Mouse (Mus musculus) heart, adult 11 months (tissue): ENCODE measurements around the gene Colq.
"Not testable (repeated sequence)": the region's sequence is repeated elsewhere in the genome, so short reads cannot be mapped to it uniquely, and the experiment has no call there.

Source experiments
- DNase-seq: peaks from one replicate; pipeline ENCODE4 v3.0.0; 2022

Gene Colq

DNA sequence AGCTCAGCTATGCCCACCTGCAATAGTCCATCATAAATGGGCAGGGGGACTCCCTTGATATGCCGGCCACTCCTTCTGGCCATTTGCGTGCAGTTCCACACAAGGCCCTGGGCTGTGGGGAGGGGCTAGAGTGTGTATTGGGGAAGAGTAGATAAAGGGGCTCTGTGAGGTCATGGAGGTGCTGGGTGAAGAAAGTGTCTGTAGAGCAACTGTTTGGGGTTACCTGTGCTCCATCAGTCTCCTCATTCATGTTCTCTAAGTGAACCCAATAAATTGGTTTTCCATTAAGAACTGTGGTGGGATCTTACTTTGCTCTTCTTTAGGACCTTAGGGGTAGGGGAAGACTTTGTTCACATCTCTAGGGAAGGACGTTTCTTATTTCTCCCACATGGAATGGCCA, at the start of gene Colq:
Gene Colq (minus strand): TSS at position 101 of the 400 bp plus-strand sequence.
- DNase-seq: no peak

DNA sequence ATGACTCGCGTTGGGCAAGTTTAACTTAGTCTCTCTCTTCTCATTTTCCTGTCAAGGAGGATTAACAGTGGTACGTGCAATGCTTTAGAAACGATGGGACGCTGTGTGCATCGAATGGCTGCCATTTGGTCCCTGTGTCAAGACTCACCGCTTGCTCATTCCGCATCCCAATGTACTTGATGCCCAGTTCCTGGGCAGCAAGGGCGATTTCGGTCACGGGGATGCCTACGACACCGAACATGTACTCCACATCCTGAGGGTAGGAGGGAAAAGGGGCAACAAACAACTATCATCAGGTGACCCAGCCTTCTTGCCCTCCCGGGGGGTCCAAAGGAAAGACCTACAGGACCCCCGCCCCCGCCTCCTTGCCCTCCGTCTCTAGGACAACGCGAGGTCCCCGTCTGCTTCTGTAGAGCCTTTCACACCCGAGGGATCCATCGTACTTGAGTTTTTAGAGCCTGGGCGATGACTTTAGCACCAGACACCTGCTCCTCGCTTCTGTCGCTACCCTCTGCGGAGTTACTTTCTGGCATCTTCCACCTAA, 49.3 kb upstream of the Colq start, which contains the start of gene Gm49387:
Gene Gm49387 (minus strand): TSS at position 533 of the 544 bp plus-strand sequence.
- DNase-seq: no peak

DNA sequence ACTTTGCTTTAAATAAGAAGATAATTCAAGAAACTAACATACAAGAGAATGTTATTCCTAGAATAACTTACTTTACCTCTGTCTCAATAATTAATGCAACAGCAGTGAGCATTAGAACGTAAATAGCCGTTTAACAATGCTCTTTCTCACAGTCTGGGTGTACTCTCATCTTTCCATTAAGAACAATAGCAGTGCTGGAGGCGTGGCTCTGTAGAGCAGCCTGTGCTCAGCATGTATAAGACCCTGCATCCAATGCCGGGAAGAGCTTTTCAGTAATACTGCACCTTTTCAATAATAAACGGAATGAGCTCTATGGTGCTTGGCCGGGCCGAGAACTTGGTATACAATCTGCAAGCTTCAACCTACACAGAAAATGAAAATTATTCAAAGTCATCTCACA, 39.5 kb upstream of the Colq start:
- no peak for DNase-seq

- no peak for DNase-seq
Observed at GRCm38 (mm10) chr14:31622748-31623147, 31.6 kb upstream of the Colq start.

- DNase-seq: no peak
Observed at GRCm38 (mm10) chr14:31620591-31621223, 29.6 kb upstream of the Colq start.

DNA sequence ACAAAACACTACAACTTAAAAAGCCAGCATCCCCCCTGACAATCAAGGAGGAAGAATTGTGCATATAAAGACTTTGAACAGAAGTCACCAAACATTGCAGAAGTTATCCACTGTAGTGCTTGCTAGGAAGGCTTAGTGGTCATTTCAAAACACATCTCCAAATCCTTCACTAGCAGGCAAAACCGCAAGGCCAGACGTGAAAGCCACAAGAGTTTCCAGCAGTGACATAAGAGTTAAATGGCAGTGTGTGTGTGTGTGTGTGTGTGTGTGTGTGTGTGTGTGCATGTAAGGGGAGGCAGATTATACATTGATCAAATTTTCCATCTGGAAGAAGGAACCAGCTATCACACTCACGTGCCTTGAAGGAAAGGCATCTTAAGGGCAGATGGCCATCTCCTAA, 26.9 kb upstream of the Colq start:
- no peak for DNase-seq

DNA sequence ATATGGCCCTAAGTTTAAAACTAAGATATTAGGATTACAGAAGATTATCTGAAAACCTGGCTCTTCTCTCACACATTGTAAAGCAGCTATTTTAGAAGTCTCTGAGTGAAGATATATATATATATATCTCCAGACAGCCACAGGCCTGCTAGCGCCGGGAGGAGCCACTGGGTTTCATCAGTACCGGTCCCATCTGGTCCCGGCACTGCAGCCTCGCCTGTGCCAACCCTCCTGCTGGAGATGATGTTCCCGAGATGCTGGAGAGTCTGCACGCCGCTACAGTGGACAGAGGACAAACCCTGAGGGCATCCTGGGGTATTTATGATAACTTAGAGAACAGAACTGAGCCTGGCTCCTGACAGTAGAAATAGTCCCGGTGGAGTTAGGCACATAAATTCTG, 26.1 kb upstream of the Colq start:
- DNase-seq: no peak

DNA sequence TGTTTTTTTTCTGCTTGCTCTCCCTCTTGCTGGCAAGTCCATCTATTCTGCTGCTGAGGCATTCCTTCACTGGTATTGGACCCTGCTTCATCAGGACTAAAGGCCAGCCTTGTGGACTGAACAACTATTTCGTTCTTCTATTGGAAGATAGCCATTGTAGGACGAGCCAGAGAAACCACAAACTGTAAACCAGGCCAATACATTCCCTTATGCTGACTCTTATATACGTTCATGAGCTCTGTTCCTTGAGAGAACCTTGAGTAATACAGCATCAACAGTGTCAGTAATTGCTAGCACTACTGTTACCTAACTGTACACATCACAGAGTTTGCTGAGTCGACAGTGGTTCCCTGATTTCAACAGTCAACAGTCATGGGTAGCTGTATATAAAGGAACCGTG, 22.5 kb upstream of the Colq start:
- no peak for DNase-seq

- DNase-seq: no peak
Observed at GRCm38 (mm10) chr14:31611986-31612385, 20.8 kb upstream of the Colq start.

DNA sequence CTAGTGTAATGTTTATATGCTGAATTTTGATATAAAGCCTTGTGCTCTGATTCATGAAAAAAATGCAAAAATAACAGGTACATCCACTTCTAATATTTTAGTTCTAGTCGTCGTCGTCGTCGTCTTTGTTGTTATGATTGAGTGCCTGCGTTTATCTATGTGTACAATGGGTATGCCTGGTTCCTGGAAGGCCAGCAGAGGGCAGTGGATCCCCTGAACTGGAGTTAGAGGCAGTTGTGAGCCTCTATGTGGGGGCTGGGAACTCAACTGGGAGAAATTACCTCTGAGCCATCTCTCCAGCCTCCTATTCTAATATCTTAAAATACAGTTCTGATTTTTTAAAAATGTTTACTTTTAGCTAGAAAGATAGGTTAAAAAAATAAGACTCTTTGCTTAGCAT, 14.4 kb upstream of the Colq start:
- DNase-seq: no peak

- no peak for DNase-seq
Observed at GRCm38 (mm10) chr14:31604916-31605315, 13.8 kb upstream of the Colq start.

GRCm38 (mm10) chr14:31602616-31602979, 11.5 kb upstream of the Colq start:
- not testable (repeated sequence) for DNase-seq

DNA sequence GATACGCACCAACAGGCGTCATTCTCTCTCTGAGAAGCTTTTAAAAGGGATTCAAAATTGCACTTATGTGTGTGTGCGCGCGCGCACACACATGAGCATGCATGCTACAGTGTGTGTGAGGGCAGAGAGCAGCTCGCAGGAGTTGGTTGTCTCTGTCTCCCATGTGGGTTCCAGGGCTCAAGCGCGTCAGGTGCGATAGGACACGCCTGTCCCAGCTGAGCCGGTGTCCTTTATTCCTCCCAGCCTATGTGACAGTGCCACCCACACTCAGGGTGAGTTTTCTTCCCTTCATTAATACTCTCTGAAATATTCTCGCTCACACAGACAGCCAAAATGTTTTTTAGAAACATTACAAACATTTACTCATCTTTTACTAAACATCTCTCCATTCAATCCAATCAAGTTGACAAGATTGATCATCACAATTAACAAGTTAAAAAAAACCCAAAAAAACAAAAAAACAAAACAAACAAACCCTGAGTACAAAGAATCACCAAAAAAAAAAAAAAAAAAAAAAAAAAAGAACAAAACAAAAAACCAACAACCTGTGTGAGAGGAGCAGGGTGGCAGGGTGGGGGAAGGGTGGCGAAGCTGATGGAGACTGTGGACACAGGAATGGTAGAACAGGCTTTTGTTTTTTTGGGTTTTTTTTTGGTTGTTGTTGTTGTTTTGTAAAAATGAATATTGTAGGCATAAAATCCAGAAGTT, 10.9 kb upstream of the Colq start:
- DNase-seq: no peak

- no peak for DNase-seq
Observed at GRCm38 (mm10) chr14:31597446-31597845, 6.3 kb upstream of the Colq start.

DNA sequence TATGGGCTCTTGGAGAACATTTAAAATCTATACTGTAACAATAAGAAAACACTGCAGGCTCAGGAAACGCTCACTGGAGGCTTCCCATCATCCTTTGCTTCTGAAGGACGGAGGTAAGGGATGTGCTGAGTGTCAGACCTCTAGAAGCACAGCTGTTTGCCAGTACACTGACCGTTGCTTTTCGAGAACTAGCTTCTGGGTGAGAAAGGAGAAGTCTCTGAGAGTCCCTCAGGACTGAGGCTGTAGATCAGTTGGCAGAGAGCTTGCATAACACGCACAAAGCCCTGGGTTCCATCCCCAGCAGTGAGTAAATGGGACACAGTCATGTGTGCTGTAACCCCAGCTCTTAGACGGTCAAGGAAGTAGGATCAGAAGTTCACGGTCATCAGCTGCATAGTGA, 5.3 kb upstream of the Colq start:
- DNase-seq: no peak

DNA sequence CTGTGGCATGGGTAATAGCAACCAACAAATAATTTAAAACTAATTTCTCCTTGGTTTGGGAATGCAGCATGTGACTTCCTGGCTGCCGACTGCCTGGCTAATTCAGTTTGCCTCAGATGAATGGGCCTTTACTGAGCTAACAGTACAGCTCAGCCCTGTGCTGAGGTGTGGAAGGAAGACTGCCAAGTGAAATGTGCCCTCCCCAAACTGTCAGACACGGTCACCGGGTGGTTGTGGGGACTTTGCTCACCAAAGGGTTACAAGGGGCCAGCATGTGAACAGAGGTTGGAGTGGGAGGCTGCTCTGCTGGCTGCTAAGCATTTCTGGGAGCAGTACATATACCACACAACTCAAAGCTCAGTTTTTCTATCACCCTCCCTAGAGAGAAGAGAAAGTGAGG, 3.5 kb upstream of the Colq start:
- DNase-seq: no peak

DNA sequence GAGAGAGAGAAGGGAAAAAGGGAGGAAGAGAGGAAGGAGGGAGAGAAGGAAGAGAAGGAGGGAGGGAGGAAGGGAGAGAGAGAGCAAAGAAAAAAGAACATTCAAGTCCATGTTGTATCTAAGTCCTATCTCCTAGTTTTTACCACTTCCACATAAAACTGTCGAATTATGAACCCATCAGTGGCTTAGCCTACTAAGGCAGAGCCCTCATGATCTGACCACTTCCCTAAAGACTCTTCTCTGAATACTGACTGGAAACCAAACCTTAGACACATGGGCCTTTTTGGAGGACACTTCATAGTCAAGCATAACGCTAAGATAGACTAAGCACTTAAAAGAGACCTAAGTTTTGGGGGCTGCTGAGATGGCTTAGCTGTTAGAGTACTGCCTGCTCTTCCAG, 1.9 kb upstream of the Colq start:
- DNase-seq: no peak

- no peak for DNase-seq
Observed at GRCm38 (mm10) chr14:31586451-31586850, 4.7 kb downstream of the Colq start.

GRCm38 (mm10) chr14:31583082-31583481, 8.1 kb downstream of the Colq start:
- DNase-seq: no peak

- DNase-seq: no peak
Observed at GRCm38 (mm10) chr14:31577966-31578735, 13.0 kb downstream of the Colq start.

- DNase-seq: no peak
Observed at GRCm38 (mm10) chr14:31576846-31577697, 14.1 kb downstream of the Colq start.

DNA sequence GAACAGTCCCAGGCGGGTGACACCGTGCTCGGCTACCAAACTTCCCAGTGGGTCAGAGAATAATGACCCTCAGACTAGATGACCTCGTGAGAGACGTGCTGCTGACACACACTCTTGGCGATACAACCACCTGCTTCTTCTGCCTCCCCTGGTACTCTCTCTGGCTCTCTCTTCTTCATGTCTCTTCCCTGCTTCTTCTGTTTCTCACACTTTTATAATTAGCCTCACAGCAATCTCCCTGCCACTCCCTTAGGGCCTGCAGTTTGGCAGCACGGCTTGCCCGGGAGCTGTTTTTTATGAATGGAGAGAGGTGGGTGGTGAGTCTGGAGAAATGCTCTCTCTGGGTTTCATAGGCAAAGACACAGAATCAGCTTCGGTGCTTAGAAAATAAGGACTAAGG, 15.3 kb downstream of the Colq start:
- DNase-seq: no peak
